Mouse (Mus musculus): Measurements from ENCODE around the gene Rd3. TPM values are rescaled to one million over a fixed set of nuclear protein-coding genes. Genes with fewer than 3 reads are reported as not detected.

The Rd3 gene
- total RNA-seq, 2 experiments from 2014 or later = 0.22 to 0.51 TPM

Small RNAs within 50 kb of the gene (microRNA-seq; reads per million reads assigned to microRNA genes)
- gene Mir3473c = 0 reads per million in 2 experiments

Other genes with a start within 250 kb of the Rd3 start
- 1 to 10 TPM; 2.6 to 2.9 TPM for gene Nek2, start 155.9 kb upstream of the Rd3 start, total RNA-seq (2021)
- 10 to 100 TPM; 32.2 to 33.7 TPM for gene Slc30a1, start 70.6 kb upstream of the Rd3 start, total RNA-seq (2021)
- 1 to 10 TPM; 2.5 to 2.8 TPM for gene Traf5, start 115.2 kb downstream of the Rd3 start, total RNA-seq (2021)
- 10 to 100 TPM; 46.1 to 52.7 TPM for gene Rcor3, start 160.7 kb downstream of the Rd3 start, total RNA-seq (2021)
- 10 to 100 TPM; 37.4 to 39.1 TPM for gene Kcnh1, start 213.4 kb downstream of the Rd3 start, total RNA-seq (2021)

All from layer of hippocampus, postnatal 36 days (tissue).